Mouse (Mus musculus) urinary bladder, adult 18-20 months (tissue): ENCODE measurements around the gene Tuba3b.

Source experiments
- DNase-seq, 2 experiments: peaks; one replicate each; pipeline ENCODE4 v3.0.0; 2022; ENCODE audit warnings: low spot score in 2 of 2, mixed read lengths in 2 of 2

The Tuba3b gene

DNA sequence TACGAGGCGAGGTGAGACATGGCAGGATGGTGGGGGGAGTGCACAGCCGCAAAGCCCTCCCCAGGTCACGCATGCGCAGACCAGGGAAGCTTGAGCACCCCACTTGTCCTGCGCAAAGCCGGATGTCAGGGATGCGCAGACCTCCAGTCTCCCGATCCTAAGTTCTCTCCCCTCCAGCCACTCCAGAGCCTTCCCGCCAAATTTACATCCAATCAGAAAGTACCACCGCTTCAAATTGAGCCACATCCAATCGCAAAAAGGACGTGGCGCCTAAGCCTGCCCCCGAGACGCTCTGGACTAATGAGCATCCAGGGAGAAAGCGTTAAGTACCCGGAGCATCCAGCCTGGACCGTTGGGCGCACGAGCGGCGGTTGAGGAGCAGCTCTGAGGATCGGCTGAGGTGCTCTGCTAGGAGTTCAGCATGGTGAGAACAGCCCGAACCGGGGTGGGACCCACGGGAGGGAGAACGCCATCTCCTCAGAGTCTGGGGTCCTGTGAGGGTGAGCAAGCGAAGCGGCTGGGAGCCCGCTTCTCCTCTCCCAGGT lies at the start of gene Tuba3b:
Gene Tuba3b, plus strand, starts transcription at position 92 of the 545 bp plus-strand sequence.
- no peak for DNase-seq

DNA sequence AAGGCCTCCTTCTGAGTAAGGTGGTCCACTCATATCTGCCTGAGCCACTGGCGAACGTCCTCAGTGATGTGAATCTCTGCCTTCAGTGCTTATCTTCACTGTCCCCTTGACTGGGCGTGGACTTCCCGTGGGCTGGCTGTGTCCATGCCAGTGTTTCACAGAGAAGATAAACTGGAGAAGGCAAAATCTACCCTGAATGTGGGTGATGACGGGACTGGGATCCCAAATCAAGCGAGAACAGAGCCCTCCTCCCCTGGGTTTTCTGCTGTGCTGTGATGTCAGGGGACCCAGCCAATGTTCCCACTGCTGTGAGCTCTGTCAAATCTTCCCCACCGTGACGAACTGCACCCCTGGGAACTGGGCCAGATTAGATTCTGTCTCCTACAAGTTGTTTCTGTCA lies 48.3 kb upstream of the Tuba3b start:
- DNase-seq = no peak

DNA sequence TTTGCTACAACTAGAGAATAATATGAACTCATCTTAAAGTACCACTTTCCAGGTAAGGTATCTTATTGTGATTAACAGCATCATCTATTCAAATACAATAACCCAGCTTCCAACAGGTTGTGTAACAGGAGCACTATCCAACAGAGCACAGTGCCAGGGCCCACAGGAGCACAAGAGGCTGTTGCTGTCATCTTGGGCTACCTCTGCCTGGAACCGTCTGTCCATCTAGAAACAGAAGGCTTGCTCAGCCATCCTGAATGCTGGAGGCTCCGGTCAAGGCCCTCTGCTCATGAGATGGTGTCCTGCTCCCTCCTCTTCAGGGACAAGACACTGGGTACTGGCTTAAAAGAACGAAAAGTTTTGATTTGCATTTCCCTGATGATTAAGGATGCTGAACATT lies 47.7 kb upstream of the Tuba3b start:
- DNase-seq = no peak

DNA sequence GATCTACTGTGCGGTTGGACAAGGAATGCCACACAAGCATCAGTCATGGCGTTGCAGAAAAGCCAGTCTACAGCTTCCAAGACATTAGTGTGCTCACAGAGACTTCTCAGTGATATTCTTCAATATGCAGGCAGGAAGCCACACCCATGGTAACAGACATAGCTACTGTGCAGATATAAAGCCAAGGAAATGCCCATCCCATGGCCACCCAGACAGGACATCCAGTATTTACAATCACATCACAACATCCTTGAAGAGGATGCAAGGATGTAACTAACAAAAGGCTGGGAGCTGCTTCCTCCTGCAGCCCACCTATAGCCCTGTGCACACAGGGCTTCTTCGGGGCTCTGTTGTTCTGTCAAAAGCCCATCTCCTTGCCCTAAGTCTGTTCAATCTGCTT lies 46.9 kb upstream of the Tuba3b start:
- no peak for DNase-seq

DNA sequence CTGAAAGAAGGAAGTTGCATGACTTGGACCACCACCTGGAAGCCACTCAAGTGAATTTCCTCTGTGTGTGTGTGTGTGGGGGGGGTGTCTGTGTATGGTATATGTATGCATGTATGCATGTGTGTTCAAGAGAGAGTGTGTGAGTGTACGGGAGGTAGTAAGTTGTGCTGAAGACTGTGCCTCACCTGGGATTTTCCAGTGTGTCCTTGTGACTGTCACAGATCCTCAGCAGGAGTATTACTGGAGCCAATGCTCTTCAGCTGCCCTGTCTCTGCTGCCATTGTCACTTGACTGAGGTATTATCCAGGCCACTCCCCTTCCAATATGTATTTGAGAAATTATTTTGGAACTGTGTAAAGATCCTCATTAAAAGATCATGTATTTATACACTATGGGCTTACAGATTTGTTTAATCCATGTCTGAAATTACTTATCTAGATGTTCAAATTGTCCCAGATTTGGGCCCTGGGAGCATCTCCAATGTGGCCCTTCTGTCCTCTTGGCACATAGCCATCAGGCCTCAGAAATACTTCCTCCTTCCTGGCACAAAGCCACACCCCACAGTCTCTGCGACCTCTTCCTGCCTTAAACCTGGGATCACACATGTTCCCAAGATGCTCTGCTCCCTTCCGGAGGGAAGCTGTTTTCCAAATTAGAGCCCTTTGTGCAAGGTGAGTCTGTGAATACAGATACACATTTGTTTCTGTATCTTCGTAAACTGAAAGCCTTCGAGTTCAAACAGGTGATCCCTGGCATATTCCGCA lies 42.1 kb upstream of the Tuba3b start:
- no peak for DNase-seq

DNA sequence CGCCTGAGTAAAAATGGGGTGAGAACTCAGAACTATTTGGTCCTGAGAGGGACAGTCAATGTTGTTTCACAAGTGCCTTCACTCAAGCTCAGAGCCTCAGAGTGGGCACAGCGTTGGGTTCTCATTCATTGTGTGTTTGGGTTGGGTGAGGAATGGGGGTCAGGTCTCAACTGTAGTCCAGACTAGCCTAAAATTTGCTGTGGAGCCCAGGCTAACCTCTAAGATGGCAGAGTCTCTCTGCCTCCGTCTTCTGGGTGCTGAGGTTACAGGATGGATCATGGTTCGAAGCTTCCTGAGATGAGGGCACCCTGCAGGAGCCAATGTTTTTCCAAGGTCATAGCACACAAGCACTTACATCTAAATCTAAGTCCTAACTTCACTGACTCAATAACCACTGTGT lies 38.8 kb upstream of the Tuba3b start:
- DNase-seq = no peak

DNA sequence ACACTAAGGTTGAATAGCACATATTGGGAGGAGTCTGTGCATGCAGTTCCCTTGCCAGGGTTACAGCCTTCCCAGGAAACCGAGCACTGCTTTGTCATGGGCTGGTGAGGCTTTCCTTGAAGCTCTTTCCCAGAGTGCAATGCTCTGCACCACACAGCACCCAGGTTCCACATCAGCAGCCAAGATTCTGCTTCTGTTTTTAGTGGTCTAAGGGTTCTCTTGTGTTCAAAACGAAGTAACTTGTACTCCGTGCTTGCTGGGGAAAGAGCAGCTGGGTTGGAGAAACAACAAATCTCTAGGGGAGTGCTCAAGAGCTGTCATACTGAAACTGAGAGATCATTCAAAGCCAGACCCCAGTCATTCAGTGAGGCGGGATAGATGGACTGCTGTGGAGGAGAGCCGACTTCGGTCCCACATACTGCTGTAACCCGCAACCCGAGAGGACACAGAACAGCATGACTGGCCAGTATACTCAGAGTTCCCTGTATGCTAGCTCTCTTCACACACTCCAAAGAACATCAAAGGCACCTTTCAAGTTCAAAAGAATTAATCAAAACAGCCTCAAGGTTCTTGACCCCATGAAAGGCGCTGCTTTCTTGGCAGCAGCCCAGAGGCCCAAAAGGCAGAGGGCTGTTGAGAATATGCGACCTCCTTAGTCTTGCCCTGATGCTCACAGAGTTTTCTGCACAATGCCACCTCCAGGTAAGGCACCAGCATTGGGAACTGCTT lies 36.9 kb upstream of the Tuba3b start:
- DNase-seq = no peak

DNA sequence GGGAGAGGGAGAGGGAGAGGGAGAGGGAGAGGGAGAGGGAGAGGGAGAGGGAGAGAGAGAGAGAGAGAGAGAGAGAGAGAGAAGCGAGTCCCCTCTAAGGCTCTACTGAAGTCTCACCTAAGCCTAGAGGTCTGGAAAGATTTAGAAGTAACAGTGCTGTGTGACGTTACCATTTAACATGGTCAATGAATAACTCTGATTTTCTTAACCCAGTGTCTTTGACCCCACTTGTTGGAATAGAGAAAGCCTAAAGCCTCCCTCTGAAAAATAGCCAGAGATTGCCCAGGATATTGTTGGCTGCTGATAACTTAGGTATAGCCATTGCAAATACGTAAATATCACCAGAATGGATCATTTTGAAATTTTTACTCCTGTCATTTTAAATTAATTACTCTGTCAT lies 35.8 kb upstream of the Tuba3b start:
- no peak for DNase-seq

DNA sequence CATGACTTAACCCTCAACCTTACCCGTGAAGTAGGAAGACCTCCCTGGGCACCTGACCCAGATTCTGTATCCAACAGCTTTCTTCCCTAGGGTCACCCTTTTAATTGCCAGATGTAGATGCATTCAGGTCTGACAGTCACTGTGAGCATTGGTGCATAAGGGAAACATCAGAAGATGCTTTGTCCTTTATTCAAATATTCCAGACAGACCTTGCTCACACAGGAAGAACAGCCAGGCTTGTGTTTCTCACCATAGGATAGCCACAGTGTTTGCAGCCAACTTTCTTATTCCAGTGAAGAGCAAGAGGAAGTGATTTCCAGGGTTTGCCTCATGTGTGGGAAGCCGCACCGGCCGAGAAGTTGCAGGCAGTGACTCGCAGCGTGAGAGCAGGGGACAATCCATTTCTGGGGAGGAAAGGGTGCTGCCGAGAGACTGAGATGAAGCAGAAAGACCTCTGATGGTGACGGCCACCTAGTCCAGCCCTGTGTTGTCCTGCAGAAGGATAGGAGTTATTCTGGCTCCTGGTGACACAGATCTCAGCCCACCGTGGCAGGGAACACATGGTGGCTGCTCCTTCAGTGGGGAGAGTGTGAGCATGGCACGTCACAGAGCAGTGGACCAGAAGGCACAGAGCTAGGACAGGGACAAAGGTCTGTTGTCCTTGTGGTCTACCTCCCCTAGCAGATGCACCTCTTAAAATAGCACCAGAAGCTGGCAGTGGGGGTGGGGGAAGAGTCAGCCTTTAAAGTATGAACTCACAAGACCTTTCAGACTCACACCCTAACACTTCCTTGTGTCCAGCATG lies 34.0 kb upstream of the Tuba3b start:
- no peak for DNase-seq

DNA sequence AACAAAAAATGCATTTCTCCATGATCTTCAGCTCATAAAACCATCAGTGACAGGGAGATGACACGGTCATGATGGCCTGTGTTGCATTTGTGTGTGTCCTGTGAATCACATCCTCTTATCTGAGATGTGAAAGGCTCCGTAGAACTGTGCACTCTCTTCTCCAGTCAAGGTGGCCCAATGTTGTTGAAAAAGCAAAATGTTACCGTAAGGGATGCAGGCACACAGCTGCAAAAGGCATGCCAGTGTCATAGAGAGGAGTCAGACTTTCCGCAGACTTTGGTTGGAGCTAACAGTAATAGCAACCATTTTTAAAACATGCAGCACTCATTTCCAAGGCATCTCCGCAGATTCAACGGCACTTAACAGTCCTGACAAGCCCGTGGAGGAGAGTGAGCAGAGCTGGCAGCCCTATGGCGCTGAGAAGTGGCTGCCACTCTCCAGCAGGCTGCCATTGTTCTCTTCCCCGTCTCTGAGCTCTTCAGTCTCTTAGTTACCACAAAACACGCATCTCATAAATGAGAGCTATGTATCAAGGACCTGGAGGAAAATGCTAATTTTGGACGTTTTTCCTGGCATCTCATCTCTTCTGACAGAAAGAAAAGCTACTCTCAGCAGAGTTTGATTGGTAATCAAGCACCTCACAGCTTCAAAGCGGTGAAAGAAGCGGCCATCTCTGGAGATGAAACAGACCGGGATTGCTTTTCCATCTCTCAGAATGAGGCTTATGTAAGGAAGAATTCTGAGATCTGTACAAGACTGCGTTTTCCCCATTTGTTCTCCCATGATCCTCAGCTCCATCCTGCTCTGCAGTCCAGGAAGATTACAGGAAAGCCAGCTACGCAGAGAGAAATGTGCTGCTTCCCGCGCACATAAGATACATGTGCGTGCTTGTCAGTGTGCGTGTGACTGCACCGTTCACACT lies 30.2 kb upstream of the Tuba3b start:
- DNase-seq = no peak

DNA sequence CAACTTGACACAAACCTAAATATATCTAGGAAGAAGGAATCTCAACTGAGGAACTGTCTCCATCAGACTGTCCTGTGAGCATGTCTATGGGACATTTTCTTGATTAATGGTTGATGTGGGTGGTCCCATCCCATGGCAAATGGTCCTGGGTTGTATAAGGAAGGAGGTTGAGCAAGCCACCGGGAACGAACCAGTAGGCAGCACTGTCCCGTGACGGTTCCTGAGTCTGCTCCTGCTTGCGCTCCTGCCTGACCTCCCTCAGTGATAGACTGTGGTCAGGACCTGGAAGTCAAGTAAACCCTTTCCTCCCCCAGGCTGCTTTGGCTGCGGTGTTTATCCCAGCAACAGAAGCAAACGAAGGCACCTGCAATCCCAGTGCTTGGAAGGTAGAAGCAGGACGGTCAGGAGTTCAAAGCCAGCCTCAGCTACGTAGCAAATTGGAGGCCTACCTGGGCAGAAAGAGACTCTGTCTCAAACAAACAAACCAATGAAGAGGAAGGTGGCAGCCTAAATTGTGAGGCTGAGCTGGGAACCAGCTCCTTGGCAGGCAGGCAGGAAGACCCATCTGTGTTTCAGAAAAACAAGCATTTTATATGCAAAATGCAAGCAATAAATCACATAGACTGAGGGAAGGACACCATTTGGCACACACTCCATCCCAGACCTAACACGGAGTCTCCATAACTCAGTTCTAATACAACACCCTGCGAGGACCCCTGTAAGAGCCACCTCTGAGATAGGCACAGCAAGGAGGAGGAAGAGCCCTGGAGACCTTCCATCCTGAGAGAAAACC lies 24.9 kb upstream of the Tuba3b start:
- DNase-seq = no peak

DNA sequence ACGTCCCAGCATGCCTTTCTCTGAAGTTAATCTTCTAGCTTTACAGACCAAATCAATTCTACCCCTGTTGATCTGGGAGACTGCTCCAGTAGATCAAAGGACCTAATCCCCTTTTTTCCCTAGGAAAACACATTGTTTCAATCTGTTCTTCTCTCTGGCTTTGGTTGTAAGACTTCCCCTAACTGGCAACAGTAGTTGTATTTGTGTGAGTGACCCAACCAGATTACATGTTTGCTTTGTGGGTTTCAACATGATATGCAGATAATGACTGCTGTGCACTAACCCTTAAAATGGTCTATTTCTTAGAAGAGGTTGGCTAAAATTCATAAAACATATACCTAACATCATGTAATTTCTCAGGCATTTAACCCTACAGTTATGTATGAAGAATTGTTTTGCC lies 24.0 kb upstream of the Tuba3b start:
- no peak for DNase-seq

DNA sequence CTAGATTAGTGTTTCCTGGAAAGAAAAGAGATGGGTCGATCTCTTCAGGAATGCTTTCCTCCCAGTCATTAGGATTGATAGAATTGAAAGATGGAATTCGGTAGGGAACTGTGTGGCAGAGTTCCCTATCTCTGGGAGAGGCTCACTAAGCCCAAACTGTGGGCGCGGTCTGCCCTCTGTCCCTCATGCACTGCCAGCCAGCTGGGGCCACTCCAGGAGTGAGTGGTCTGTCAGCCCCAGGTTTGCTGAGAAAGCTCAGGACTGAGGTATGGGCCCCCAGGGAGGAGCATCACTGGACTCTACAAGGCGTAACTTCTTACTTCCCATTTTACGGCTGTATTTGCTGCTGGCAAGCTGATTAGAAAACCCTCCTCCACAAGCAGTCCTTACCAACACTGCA lies 23.5 kb upstream of the Tuba3b start:
- DNase-seq = no peak

DNA sequence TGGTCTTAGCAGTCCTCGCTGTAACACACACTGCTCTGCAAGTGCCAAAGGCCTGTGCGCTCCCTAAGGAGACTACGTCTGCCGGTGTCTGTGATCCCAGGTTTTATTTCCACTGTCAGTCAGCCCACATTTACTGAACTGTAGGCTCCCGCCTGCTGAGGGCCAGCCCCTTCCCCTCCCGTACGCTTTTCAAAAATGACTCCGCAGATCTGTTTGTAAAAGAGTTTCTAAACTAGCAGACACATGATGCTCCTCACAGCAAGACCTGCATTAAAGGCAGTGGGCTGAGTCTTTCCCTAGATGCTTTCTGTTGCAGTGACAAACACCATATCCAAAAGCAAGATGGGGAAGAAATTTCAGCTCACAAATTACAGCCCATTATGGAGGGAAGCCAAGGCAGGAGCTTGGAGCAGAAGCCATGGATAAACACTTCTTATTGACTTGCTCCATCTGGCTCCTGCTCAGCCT lies 23.0 kb upstream of the Tuba3b start:
- DNase-seq = no peak

DNA sequence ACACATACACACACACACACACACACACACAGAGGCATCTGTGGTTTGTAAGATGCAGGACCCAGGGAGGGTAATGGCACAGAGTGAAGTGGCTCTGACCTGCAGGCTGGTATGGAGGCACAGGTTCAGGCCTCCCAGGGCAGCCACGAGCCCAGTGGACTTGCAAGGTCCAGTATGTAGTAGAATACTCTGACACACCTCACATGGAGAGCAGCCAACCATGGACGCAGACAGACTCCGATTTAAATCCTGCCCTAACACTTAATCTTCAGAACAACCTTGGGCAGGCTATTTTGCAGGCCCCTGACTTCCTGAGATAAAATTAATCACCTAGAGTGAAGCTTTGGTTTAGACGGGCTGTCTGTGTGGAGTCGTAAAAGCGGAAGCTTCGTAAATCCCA lies 21.6 kb upstream of the Tuba3b start:
- no peak for DNase-seq

DNA sequence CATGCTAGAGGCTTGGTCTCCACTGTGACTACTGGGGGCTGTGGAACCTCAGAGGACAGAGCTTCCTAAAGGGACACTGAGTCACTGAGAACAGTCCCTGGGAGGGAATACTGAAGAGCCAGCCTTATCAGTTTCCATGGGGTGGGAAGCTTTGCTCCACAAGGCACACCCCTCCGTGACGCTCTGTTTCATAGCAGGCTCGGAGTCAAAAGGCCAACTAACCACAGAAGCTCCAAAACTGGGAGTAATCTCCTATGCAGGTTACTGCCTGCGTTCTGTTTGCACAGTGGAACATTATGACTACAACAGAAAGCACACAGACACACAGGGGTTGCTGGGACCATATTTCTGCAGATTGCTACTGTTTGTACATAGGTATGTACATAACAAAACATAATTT lies 19.7 kb upstream of the Tuba3b start:
- peak; percentile 21 to 62 for DNase-seq

DNA sequence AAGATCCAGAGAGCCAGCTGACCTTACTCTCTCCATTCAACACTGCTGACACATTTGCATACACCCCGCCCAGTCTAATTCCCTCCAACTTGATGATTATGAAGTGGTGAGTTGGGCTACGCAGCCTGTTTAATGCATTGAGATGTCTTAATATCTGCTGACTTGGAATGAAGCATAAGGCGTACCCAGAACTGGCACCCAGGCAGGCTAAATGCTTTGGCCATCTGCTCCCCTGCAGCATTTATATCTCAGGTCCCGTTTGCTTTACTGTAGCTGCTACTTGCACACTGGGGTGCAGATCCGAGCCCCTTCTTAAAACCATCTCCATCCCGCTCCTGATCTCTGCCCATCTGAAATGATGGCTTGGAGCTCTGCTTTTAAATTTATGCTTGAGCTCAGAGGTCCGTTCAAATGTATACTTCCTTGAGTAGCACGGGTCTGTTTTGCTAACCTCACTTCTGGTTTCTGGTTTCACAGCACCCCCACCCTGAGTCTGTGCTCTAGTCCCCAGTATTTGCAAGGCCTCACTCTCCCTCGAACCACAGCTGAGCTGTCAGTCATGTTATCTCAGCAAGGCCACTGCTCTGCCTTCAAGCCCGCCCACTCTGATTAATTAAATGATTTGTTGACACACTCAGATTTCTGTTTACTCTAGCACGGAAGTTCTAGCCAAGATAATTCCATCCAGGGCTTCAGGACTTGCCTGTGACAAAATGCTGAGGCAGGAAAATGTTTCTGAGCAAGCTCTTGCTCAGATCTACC lies 16.6 kb upstream of the Tuba3b start:
- DNase-seq = peak; percentile 18 to 39

DNA sequence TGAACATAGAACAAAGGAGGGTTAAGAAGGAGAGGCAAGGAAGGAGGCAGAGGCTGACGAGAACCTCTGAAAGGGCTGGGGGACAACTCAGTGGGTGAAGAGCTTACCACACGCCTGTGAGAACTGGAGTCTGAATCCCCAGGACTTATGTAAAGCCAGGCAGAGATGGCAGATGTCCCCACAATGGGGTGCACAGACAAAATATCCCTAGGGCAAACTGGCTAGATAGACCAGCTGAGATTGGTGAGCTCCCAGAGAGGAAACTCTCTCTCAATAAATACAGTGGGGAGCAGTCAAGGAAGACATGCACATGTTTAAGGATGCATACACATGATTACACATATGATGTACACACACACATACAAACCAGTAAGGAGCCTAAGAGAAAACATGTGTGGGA lies 11.4 kb upstream of the Tuba3b start:
- DNase-seq = no peak

DNA sequence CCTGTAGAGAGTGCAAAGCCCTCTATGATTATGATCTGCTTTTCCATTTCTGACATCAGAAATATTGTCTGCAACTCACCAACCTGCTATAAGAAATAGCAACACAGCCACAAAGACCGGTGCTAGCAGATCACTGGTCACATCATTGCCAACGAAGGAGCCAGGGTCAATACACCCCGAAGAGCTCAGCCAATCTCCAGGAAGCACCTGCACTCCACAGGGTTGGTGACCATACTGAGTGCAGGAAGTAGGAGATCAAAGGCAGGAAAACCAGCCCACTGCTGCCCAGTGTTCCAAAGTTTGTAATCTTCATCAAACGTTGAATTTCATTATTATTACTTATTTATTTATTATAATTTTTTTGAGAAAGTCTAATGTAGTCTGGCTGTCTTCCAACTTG lies 10.9 kb upstream of the Tuba3b start:
- no peak for DNase-seq

DNA sequence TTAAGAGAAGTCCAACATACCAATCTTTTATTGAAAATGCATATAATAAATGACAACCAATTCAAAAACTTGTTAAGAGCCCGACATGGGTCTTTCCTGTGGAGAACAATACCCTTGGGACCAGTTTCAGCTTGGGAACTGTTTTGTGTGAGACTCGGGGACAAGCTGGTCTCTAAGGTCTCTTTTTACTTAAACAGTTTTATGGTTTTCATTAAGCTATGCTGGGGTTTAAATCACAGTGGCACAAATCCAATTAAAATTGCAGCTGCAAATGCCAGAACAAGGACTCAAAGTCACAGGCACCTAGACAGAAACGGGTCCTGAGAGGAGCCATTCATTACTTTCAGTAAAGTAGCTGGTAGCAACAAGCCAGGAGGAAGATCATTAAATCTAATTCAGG lies 10.4 kb upstream of the Tuba3b start:
- no peak for DNase-seq
